Mouse (Mus musculus): Measurements from ENCODE around the gene Zfp869.
"Not testable (repeated sequence)": the region's sequence is repeated elsewhere in the genome, so short reads cannot be mapped to it uniquely, and the experiment has no call there.

Zfp869 gene

GRCm38 (mm10) chr8:69710624-69711023 is at the start of gene Zfp869:
Zfp869 (minus strand) TSS chr8:69710724.
- not testable (repeated sequence) for DNase-seq (ENCODE audit: low spot score)

- DNase-seq (ENCODE audit: low spot score) = no peak
Observed at GRCm38 (mm10) chr8:69758316-69758715, 47.8 kb upstream of the Zfp869 start.

GRCm38 (mm10) chr8:69752437-69752836 is 41.9 kb upstream of the Zfp869 start:
- DNase-seq (ENCODE audit: low spot score) = no peak

- peak; percentile 97 for DNase-seq (ENCODE audit: low spot score)
Observed at GRCm38 (mm10) chr8:69749544-69750454, 39.3 kb upstream of the Zfp869 start, which contains the start of gene Zfp963. Zfp963 (minus strand) TSS chr8:69749970.

- DNase-seq (ENCODE audit: low spot score) = no peak
Observed at GRCm38 (mm10) chr8:69741231-69741630, 30.7 kb upstream of the Zfp869 start.

GRCm38 (mm10) chr8:69740763-69741162 is 30.2 kb upstream of the Zfp869 start:
- DNase-seq (ENCODE audit: low spot score) = no peak

- no peak for DNase-seq (ENCODE audit: low spot score)
Observed at GRCm38 (mm10) chr8:69735495-69735894, 25.0 kb upstream of the Zfp869 start.

GRCm38 (mm10) chr8:69717232-69717580 is 6.7 kb upstream of the Zfp869 start:
- DNase-seq (ENCODE audit: low spot score) = no peak

- peak; percentile 98 for DNase-seq (ENCODE audit: low spot score)
Observed at GRCm38 (mm10) chr8:69716403-69717231, 6.1 kb upstream of the Zfp869 start.

GRCm38 (mm10) chr8:69715366-69715765 is 4.8 kb upstream of the Zfp869 start:
- DNase-seq (ENCODE audit: low spot score) = no peak

GRCm38 (mm10) chr8:69713516-69713915 is 3.0 kb upstream of the Zfp869 start:
- no peak for DNase-seq (ENCODE audit: low spot score)

GRCm38 (mm10) chr8:69701810-69702209 is 8.7 kb downstream of the Zfp869 start:
- no peak for DNase-seq (ENCODE audit: low spot score)

GRCm38 (mm10) chr8:69665051-69665450 is 45.5 kb downstream of the Zfp869 start:
- DNase-seq (ENCODE audit: low spot score) = not testable (repeated sequence)

- no peak for DNase-seq (ENCODE audit: low spot score)
Observed at GRCm38 (mm10) chr8:69661294-69661693, 49.2 kb downstream of the Zfp869 start.
